Mouse (Mus musculus): ENCODE data around the gene Mogat2. TPM values are rescaled to one million over a fixed set of nuclear protein-coding genes. Genes with fewer than 3 reads are reported as not detected.

Gene Mogat2
- total RNA-seq, 2 experiments from 2014 or later: not detected

DNA sequence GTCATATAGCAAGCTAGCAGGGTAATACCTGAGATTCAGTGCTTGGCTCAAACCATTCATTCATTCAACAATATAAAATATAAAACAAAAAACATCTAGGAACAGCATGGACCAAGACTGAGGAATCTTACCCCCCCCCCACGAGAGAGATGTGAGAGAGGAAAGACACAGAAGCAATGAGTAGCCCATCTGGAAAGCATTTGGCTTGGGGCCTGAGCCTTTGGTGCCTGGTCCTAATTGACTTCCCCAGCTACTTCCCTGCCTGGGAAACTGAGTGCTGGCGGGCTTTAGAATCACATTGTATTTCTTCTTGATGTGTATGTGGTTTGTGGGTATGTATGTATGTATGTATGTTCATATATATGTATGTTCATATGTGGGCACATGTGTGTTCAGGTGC, 2.8 kb downstream of the Mogat2 start:
- no peak for DNase-seq

DNA sequence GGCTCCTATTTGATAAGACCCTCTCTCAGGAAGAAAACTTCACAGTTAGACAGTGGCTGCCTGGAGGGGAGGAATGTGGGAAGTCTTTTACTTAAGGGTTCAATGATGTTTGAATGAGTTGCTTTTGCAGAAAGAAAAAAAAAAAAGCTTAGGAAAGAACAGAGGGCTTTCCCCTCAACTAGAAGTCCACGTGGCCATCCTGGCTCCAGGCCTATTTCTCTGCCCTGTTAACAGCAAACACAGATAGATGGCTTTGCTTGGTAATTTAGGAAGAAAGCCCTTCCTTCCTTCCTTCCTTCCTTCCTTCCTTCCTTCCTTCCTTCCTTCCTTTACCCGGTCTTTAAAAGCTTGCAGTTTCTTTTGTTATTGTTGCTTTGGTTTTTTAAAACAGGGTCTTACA, 3.5 kb downstream of the Mogat2 start:
- no peak for DNase-seq

DNA sequence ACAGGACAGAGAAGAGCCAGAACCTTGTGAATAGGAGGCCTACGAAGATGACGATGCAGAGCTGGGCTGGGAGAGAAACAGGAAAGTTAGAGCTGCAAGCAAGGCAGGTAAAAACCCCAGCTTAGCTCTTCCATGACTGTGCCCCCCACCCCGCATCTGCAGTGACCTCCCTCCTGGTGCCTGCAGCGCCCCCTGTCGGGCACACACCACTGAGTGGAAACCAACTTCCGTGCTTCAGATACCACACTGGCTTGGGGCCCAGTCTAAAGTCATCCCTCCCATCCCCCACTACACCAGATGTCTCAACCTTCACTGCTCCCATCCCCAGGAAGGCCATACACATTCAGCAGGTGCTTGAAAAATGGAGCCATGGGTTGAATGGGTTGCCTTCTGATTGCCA, 5.8 kb downstream of the Mogat2 start:
- no peak for DNase-seq

DNA sequence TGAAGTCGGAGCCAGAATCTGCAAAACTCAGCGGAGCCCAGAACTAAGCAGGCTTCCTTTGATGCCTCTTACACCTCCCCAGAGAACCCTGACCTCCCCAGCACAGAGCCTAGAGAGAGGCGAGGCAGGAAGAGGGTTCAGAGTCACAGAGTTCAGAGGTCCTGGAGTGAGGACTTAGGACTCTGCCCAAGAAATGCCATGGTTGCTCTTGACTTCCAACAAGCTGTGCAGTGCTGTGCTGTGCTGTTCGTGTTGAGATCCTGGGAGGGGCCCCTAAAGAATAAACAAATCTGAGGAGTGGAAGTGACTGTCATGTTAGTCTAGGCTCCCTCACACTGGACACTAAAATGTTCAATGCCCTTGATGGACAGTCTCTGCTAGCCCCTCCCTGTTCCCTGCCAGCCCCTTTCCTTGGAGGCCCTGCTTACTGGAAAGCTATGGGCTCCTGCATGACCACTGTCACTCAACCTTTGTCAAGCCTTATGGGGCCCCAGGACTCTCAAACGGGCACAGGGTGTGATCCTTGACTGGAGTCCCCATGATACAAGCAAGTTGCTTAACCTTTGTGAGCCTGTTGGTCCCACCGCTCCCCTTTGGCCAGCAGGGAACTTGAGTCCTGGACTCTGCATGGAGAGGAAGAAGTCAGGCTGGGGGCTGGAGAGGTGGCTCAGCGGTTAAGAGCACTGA, 8.2 kb downstream of the Mogat2 start:
- DNase-seq: no peak

DNA sequence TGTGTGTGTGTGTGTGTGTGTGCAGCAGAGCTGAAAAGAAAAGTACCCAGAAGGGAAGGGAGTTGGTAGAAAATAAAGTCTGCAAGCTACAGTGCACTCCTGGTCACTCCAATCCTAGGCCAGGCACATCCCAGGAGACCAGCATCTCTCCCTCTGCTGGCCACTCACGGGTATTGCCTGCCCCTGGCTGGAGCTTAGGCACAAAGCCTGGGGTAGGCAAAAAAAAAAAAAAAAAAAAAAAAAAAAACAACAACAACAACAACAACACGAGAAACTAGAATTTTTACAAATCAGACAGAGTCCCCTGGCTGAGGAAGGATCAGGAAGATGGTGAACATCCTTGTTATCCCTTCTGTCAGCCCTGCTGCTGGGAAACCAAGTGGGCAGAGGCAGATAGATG, 9.0 kb downstream of the Mogat2 start:
- DNase-seq: peak; percentile 47 to 51

DNA sequence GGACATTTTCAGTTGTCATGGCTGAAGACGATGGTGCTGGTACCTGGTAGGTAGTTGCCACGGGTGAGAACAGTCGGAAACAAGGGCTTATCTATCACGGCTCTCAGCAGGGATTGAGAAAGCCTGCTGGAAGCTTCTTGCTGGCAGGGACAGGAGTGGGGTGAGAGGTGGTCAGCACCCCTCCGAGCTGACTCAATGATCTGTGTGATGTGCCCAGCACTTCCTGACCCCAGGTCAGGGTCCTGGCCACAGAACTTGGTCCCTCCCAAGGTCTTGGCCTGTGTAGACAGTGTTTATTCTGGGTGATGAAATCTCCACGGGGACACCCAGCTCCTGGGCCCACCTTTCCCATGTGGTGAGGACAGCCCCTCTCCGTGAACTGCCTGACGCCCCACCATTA, 9.6 kb downstream of the Mogat2 start:
- DNase-seq: no peak

DNA sequence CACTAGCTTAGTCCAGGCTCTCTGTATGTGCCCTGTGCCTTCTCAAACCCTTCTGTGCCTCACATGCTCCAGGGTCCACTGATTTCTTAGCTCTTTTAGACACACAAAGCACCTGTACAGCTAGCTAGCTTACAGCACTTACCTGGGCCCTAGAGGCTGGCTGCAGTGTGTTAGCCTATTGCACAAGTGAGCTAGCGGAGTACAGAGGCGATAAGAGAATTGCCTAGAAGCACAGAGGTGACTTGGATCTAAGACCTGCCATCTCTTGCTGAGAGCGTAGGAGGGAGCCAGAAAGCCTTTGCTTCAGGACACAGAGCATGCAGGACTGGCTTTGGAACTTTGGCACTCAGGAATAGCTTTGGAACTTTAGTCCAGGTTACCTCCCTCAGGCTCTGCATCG, 11.2 kb downstream of the Mogat2 start:
- no peak for DNase-seq

DNA sequence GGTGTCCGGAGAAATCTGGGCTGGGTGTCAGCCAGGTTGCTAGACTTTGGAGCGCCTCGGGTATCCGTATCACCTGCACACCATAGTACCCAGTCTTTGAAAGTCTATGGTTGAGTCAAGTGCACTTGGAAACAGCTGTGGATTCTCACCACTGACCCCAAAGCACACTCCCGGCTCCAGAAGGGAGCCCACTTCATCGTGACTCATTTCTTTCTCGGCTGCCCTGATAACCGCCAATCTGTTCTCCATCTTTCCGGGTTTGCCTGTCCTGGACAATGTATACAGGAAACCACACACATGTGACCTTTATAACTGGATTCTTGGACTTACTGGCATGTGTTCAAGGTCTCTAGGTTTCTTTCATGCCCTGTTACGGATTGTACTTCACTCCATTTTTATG, 11.8 kb downstream of the Mogat2 start:
- DNase-seq: no peak

DNA sequence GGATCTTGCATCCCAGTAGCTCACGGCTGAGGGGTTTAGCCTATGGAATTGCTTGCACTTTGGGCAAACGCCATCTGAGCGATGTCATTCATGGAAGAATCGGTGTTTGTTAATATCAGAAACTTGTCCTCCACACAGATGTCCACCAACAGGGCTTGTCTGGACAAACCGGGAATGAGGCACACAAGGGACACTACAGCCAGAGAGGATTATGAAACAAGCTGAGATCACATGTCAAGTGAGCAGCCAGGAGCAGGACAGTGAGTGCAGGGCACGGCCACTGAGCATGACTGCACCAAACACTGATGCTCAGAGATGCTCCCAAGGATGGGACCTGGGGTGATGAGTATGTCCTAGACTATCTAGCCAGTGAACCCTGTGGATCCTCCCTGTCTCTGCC, 13.0 kb downstream of the Mogat2 start:
- peak; percentile 58 to 71 for DNase-seq

DNA sequence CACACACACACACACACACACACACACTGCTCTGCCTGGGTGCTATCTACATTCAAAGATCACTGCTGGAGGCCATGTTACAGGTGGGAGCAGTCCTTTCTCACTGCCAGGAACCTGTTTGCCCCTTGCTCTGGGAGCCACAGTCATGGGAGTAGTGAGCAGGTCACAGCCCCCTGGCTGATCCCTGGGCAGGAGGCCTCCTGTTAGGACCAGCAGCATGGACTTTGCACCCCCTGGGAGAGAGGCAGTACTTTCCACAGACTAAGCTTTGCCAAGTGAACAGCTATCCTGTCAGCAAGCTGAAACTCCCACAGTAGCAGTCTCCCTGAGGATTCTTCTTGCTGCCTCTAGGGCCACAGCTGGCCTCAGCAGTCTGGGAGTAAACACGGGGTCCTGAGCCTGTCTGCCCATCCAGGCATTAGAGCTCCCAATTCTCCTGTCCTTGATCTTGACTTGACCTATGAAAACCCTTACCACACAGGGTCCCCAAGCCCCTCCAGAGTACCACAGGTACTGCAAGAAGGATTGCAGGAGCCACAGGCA, 13.7 kb downstream of the Mogat2 start:
- DNase-seq: no peak

DNA sequence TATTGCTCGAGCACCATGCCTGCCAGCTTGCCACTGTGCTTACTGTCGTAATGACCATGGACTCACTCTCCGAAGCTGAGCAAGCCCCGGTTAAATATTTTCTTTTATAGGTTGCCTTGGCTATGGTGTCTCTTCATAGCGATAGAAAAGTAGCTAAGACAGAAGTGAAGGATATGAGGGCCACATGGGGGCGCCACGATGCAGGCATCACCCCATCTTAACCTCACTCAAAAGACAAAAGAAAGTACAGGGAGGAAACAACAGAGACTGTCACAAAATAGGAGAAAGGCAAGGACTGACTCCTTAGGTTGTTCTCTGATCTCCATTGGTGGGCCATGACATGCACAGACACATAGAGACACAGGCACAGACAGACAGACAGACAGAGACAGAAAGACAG, 14.2 kb downstream of the Mogat2 start:
- no peak for DNase-seq

DNA sequence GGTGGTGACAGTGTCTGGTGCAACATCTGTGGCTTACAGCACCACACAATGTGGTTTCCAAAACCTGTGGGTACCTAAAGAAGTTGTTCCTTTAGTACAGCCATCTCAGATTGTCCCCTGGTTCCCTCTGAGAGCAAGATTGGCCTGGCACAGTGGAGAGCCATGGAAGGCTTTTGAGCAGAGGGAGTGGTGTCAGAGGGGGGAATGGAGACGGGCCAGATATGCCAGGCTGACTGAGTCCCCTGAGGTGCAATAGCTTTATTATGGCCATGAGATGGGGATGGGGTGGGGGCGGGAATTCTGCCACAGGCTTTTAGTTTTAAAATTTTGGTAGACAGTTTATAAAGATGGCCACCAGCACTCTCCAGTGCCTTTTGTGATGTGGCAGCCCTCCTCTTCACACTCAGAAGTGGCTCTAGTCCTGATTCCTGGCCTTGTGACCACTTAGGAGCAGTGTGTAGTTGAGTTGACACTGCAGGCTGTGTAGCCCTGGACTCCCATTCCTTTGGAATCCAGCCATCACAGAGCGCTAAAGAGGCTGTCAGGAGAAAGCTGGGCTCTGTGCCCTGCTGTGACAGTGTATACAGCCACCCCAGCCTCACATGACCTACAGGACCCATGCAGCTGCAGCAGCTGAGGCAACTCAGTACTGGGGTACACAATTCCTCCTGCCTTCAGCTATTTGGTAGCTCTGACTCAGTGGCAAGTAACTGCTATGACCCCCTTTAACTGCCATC, 20.9 kb downstream of the Mogat2 start:
- DNase-seq: peak; percentile 75 to 85

DNA sequence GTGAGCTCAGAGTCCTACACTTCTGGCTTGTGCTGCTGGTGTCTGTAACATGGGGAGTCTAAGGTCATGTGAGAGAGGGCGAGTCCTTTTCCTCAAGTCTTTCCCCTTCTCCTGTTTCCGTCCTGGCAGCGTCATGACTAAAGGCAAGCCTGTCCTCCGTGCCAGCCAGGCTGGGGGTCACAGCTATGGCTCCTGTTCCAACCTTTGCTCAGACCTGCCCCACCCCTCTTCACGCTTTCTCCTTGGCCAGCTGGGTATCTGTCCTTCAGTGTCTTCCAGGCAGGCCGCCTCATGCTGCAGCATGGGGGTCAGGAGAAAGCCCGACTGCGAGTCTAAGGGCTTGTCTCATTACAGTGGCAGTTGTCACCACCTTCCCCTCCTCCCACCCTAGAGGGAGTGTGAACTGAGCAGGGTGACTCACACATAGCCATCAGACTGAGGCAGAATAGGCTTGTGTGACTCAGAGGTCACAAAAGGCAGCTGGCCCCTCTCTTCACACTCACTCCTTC, 23.0 kb downstream of the Mogat2 start:
- DNase-seq: peak; percentile 47 to 65

DNA sequence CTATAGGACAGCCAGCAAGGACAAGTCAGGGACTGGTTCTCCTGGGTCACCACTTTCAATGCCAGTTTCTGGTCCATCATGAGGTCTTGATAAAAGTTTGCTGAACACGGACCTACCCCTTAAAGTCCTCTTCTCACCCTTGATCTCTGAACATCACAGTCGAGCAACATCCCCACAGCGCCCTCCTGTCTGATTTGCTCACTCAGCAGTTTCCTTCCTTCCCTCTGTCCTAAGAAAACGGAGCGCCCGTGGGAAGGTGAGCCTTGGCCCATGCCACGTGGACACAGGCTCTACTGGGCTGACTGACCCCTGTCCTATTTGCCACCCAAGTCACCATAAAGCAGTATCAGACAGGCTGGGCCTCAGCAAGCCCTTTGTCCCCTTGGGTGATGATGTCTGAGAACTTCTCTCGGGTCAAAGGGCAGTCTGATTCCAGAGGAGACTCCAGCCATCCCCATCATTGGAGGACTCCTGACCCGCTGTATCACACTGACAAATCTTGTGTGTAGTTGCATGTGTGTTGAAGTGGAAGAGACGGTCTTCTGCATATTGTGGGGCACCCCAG, 23.7 kb downstream of the Mogat2 start:
- DNase-seq: no peak

DNA sequence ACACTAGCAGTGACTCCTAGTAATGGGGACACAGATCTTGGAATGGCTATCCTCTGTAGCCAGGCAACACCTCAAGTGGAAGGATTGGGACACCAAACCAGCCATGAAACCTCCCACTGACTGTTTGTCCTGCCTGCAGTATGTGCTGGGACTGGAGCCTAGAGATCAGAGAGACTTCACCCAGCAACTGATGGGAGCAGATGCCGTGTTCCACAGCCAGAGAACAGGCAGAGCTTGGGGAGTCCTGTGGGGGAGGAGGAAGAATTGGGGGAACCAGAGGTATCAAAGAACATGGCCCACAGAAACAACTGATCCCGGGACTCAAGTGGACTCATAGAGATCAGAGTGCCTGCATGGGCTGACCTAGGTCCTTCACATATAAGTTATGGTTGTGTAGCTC, 24.7 kb downstream of the Mogat2 start:
- DNase-seq: no peak

DNA sequence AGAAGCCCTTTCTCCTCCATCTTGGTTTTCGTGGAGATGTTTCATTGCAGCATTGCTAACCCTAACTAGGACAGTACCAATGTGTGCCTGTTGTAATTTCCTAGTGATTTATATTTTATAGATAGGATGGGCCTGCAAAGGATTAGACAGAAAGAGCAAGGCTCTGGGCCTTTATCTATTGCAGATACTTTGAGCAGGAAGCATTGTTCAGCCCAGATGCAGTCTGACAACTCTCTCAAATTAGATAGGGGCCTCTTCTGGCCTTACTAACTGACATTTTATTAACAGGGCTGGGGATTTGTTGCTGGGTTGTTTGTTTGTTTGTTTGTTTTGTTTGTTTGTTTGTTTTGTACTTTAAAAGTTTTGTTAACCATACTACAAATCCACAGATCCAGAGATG, 25.4 kb downstream of the Mogat2 start:
- no peak for DNase-seq

DNA sequence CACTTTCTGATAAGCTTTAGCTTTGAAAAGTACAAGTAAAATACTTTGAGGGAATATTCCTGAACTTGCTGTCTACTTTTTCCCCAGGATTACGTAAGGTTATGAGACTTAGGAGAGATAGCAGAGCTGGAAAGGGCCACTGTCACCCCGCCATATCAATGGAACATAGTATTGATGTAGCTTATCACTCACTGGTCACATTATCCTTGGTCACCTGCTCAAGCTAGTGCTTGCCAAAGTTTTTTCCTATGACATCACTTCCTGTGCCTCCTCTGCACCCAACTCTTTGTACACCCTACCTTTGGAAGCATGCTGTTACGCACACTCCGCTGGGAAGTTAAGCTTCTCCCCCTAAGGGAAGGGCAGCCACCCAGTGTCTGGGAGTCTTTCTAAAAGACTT, 29.7 kb downstream of the Mogat2 start:
- no peak for DNase-seq

DNA sequence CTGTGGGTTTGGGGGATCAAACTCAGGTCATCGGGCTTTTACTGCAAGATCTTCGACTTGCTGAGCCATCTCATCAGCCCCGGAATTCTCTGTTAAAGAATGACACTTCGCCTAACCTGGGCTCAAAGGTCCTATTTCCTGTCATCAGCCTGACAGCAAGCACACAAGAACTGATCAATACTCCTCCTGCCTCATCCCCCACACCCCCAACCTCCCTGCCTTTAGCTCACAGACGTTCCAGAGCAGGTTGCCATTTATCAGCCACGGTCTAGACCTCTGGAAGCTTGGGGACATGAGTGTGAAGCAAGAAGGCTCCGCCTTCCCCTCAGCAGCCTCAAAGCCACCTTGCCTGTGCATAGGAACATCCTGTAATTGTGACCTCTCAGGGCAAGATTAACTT, 32.1 kb downstream of the Mogat2 start:
- DNase-seq: no peak

DNA sequence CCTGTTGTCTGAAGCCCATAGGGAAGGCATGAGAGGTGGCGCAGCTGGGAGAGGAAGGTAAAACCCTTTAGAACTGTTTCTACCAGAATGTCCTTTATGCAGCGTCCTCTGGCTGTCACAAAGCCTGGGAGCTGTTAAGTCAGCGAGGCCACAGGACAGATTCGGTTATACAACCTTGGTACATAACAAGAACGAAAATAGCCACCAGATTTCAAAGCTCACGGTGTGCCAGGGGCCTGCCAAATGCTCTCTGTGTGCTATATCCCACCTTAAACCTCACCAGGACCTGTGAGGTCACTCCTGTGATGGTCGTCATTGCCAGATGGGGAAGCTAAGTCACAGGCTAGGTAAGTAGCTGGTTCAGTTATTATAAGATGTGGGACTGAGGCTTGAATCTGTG, 36.3 kb downstream of the Mogat2 start:
- DNase-seq: peak; percentile 63 to 76

DNA sequence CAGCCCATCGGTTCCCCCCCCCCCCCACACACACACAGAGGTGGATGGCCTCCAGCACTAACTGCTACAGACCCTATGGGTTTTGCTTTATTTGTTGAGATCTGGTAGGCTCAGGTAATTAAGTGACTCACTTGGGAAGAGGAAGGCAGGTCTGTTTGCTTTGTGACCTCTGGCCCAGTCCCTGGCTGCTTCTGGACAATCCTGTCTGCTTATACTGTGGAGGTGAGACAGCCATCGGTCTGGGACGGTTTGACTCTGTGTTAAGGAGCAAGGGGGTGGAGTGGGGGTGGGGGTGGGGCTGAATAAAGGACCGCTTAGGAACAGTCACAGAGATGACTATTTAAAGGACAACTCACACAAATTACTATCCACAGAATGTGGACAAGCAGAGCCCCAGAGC, 38.1 kb downstream of the Mogat2 start:
- DNase-seq: peak in 1 of 2 experiments; percentile 45

DNA sequence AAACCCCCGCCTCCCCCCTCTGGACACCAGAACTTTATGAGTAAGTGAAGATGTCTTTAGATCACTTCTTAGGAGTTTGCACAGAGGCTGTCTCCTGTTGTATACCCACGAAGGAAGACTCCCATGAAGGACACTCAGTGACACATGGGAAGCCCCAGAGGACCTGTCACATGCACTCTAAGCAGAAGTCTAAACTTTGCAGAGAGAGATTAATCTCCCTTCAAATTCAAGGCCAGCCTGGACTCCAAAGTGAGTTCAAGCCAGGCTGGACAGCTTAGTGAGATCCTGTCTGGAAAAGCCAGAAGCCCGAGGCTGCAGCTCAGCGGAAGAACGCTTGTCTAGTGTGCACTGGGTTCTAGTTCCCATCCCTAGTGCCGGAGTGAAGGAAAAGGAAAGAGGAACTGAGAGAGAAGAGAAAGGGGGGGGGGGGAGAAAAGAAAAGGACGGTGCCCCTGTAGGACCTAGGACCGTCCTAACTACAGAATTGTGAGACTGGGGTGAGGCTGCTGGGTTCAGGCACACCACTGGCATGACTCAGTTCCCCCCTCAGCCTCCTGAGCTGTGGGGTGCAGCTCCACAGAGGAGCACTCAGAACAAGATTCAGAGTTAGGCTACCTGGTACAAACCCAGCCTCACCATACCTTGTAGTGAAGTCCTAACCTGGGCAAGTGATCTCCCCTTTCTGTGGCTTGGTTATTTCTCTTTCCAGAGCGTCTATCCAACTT, 38.8 kb downstream of the Mogat2 start:
- no peak for DNase-seq

DNA sequence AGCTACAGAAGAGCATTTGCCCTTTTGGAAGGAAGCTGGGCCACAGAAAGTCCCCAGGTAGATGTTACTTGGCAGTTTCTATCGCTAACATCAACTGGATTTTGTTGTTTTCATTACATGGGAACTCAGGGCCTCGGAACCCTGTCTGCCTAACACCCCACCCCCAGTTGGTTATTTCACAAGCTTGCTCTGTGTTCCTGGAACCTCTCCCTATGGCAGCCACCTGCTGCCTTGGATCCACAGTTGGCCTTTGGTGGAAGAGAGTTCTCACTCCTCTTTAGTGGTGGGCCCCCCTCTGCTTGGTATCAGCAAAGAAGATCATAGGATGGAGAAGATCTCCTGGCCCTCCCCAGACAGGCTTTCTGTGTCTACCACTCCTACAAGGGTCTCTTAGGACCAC, 39.6 kb downstream of the Mogat2 start:
- DNase-seq: no peak

DNA sequence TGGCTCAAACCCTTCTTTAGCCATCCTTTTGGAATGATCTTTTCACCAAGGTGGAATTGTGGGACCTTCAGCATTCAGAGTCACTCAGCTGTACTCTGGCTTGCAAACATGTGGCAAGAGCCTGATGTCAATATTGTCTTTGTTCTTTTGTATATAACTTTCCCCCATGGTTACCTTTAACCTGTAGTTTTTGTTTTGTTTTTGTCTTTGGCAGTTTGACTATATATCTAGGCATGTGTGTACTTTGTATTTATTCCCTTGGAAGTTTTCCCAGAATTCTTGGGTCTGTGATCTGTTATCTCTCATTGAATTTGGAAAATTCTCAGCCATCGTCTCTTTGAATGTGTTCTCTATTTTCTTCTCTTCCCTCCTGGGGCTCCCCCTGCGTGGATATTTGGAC, 43.9 kb downstream of the Mogat2 start:
- DNase-seq: no peak

All from heart, adult 18-20 months (tissue).